Mouse (Mus musculus): ENCODE data around the gene Plekhn1.
A peak's percentile ranks its signal among the peaks of the same experiment; 100 is the strongest.

The Plekhn1 gene

GRCm38 (mm10) chr4:156234701-156235213 is at the start of gene Plekhn1:
TSS of gene Plekhn1 (minus strand) at chr4:156234857.
- DNase-seq (ENCODE audit: low spot score) = no peak

GRCm38 (mm10) chr4:156255078-156255839 is 20.6 kb upstream of the Plekhn1 start, which contains the start of gene Samd11:
TSS of gene Samd11 (minus strand) at chr4:156255657.
- no peak for DNase-seq (ENCODE audit: low spot score)

GRCm38 (mm10) chr4:156254361-156255077 is 19.9 kb upstream of the Plekhn1 start:
- no peak for DNase-seq (ENCODE audit: low spot score)

- no peak for DNase-seq (ENCODE audit: low spot score)
These were observed 18.4 kb upstream of the Plekhn1 start for GRCm38 (mm10) chr4:156253043-156253442.

DNA sequence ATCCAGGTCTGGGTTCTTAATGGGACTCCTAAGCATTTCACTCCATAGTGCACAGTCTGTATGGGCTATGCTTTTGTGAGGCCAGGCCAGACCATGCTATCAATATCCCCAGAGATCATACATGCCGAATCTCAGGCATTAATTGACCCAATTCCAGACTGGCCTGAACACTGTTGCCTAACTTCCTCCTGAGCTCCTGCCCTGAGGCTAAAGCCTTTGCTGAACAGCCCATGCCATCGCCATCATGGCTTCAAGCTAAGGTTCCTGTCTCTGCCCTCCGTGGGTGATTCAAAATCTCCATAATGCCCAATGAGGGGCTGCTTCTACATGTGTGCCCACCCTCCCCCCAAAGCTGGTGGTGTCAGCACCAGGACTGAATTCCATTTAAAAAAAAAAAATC is 18.0 kb upstream of the Plekhn1 start:
- DNase-seq (ENCODE audit: low spot score) = no peak

DNA sequence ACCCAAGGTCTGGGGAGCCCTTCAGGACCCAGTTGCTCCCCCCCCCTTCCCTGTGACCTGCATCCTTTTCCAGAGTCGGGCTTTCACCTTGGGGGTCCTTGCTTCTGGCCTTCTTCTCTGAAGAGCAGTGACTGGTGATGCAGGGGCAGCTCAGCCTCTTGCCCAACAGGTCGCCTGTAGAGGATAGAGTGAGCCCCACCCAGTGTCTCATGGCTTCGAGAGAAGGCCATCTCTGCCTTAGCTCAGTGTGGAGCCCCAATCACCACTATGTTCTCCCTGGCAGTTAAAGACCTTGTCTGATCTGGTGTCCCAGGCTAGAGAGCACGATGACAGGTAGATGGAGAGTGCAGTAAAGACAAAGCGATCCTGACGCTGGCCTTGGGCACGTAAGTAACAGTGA is 17.5 kb upstream of the Plekhn1 start:
- no peak for DNase-seq (ENCODE audit: low spot score)

GRCm38 (mm10) chr4:156251081-156251480 is 16.4 kb upstream of the Plekhn1 start:
- no peak for DNase-seq (ENCODE audit: low spot score)

DNA sequence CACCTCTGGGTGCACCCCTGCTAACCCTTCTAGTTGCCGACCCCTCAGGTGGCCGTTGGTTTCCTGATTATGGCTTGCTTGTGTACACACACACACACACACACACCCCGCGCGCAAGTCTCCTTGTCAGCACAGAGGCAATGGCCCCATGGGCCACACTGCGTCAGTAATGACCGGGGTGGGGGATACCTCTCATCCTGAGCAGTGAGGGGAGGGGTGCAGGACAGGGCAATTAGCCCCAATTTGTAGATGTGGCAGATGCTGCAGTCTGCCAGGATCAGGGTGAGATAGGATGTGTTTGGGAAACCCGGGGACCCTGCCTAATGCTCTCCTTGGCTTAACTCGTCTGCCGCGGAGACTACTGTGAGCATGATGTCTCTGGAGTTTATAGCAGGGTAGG is 14.9 kb upstream of the Plekhn1 start:
- no peak for DNase-seq (ENCODE audit: low spot score)

DNA sequence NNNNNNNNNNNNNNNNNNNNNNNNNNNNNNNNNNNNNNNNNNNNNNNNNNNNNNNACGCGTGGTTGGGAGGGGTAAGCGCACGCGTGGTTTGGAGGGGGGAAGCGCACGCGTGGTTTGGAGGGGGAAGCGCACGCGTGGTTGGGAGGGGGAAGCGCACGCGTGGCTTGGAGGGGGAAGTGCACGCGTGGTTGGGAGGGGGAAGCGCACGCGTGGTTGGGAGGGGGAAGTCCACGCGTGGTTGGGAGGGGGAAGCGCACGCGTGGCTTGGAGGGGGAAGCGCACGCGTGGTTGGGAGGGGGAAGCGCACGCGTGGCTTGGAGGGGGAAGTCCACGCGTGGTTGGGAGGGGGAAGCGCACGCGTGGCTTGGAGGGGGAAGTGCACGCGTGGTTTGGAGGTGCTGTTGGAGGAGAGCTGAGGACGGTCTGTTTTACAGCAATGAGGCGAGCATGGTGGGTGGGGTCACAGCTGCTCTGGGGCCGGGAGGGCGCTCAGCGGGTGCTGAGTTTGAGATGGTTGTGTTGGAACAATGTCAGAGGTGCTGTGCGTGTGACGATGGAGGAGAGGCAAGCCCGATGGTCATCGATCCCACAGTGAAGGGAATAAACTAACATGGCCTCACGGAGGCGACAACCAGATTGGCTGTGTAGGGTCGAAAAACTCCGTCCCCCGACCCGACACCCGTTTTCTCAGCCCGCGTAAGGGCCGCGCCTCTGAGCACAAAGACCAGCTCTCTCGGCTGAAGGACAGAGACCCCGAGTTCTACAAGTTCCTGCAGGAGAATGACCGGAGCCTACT is 2.2 kb upstream of the Plekhn1 start:
- no peak for DNase-seq (ENCODE audit: low spot score)

DNA sequence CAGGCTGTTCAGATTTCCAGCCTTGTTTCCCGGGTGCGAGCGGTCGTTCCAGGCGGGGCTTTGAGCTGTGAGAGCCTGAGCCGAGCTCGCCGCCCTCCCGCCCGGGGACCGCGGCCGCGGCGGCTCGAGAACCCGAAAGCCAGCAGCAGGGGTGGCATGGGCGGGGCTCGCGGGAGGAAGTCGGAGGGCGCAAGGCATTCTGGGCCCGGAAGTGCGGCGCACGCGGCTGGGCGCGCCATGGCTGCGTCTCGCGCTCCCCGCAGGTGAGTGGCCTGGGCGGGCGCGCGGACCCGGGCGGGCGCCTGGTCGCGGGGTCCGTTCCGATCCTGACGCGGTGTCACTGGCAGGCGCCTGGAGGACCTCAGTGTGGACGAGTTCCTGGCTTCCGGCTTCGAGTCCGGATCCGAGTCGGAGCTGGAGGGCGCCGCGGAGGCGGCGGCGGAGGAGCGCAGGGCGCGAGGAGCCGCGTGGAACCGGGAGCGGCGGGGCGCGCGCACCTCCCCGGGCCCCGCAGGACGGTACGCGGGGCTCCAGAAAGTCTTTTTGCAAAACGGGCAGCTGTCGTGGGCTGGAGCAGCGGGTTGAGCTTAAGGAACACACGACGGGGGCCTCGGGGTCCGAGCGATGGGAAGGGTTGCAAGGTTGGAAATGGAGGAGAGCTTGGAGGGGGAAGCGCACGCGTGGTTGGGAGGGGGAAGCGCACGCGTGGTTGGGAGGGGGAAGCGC is 1.3 kb upstream of the Plekhn1 start, which contains the start of gene Noc2l:
Gene Noc2l (plus strand): TSS at position 203 of the 726 bp plus-strand sequence.
- DNase-seq (ENCODE audit: low spot score) = peak; percentile 33

DNA sequence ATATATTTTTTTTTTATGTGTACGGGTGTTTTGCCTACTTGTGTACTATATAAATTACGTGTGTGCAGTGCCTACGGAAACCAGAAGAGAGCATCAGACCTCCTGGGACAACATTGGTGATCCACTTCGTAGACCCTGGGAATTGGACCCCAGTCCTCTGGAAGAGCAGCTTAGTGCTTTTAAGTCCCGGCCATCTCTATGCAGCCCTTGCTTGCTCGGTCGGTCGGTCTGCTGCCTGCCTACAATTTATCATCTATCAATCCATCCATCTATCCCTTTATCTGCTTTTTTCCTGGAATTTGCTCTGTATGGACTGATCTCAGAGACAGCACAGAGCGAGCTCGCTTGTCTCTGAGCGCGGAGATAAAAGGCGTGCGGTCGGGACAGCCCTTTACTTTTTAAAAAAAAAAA is 708 bp upstream of the Plekhn1 start:
- no peak for DNase-seq (ENCODE audit: low spot score)

DNA sequence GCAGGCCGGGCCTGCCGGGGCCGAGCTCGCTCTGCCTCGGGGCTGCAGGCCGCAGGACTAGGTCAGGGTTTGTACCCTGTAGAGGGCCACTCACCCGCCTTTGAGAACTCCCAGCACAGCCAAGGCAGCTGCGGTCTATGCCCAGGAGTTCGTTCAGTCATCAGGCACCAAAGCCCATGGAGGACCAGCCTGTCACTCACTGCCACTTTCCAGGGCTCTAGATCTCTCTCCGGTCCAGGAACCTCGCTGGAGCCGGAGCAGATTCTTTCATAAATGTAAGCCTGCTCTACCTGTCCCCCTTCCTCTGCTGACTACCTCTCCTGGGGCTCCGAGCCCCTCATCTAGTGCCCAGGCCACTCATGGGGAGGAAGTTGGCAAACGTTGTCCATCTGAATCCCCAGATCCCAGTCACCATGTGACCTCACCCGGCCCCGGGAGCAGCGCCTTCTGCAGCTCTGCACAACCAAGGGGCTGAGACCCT is 596 bp downstream of the Plekhn1 start:
- DNase-seq (ENCODE audit: low spot score) = no peak

DNA sequence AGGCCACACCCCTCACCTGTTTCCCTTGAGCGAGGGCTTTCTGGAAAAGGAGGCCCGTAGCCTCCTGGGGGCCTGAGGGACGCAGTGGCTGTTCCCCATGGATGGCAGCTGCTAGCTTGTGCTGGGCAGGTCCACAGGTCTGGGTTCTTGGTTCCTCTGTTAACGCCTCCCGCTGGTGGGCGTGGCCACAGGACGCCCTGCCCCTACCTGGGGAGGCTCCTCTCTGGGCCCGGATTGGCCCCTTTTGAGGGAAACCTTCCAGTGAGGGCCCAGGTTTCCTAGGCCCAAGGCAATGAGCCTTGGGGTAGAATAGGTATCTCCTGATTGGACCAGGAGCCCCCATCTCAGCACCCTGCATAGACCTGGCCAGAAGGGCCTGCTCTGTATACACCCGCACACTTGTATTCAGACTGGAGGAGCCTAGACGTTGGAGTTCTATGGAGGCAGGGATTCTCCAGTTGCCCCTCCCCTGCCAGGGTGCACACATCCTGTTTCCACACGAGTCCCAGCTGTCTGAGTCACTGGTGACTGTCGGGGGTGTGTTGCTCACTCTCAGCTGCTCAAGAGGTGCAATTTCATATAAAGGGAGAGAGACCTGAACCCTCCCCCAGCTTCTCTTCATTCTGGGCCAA is 6.1 kb downstream of the Plekhn1 start:
- DNase-seq (ENCODE audit: low spot score) = no peak

GRCm38 (mm10) chr4:156227752-156228392 is 6.8 kb downstream of the Plekhn1 start:
- no peak for DNase-seq (ENCODE audit: low spot score)

DNA sequence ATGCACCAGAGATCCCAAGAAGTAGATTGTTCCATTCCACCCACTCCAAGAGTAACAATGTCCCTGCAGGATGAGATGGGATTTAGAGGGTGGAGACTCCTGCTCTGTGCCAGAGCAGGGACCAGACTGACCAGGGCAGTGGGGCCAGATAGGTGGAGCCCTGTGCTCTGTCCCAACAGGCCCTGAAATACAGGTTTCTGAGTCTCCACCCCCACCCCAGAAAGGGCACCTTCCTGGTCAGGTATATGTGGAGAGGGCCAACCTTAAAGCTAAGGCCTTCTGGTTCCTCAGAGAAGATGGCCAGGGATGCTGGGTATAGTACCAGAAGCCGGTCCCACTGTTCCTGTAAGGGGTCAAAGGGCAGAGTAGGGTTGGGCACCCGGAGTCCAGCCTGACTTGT is 10.4 kb downstream of the Plekhn1 start:
- no peak for DNase-seq (ENCODE audit: low spot score)

GRCm38 (mm10) chr4:156219936-156220335 is 14.7 kb downstream of the Plekhn1 start:
- no peak for DNase-seq (ENCODE audit: low spot score)

DNA sequence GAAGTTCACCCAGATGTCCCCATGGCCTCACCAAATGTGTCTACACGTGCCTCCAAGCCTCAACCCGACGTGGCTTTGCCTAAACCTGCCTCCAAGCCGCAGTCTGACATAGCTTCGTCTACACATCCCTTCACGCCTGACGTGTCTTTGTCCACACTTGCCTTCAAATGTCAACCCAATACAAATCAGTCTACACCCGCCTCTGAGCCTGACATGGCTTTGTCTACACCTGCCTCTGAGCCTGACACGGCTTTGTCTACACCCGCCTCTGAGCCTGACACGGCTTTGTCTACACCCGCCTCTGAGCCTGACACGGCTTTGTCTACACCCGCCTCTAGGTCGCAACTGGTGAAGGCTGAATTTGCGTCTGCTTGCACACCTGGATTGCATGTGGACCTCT is 16.8 kb downstream of the Plekhn1 start:
- no peak for DNase-seq (ENCODE audit: low spot score)

- no peak for DNase-seq (ENCODE audit: low spot score)
These were observed 17.5 kb downstream of the Plekhn1 start for GRCm38 (mm10) chr4:156217022-156217669.

DNA sequence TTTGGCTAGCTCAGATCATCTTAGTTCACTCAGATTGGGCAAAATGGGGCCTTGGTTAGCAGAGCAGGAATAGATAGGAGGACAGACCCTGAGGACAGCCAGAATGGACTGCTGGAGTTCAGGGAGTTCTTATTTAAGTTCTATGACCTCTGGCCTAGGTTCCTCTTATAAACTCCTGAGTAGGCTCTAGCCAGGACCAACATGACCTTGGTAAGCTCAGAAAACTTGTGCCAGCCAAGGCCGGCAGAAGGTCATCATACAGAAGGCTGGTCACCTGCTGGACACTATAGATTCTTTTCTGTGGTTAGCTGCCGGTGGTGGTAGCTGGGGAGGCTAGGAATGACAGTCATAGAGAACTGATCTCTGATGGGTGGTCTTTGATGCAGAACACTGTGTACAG is 18.5 kb downstream of the Plekhn1 start:
- DNase-seq (ENCODE audit: low spot score) = no peak

DNA sequence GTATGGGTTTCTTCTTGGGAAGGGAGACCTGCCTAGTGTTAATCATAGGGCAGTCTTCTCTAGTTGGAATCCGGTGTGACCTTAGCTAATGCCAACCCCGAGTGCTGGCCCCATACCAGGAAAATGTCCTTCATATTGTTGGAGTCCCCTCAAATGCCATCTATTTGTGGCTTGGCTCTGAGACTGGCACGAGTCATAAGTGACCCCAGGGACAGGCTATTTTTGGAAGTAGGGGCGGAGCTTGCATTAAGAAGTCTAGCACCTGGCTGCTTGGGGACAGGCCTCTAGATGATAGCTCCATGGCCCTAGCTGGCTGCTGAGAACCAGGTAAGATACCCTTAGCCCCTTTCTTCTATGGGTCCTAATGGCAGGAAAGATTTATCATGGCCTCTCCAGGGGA is 19.0 kb downstream of the Plekhn1 start, which contains the start of gene Perm1:
Gene Perm1 (plus strand): TSS at position 220 of the 400 bp plus-strand sequence.
- DNase-seq (ENCODE audit: low spot score) = no peak
